Mouse (Mus musculus): Measurements from ENCODE around the gene Yipf6. TPM values are rescaled to one million over a fixed set of nuclear protein-coding genes. Genes with fewer than 3 reads are reported as not detected.

Yipf6 gene
- 103 TPM for polyA plus RNA-seq (2014; fragmentation: Illumina TruSeq; extraction: RNeasy Lipid Tissue Mini Kit (QIAGEN cat#74804))

GRCm38 (mm10) chrX:98936101-98936500 lies at the start of gene Yipf6:
Gene Yipf6 (plus strand): TSS chrX:98936316.

GRCm38 (mm10) chrX:98890406-98891116 lies 45.6 kb upstream of the Yipf6 start, which contains the start of gene Ophn1:
Gene Ophn1 (minus strand): TSS chrX:98891025.

Other genes with a start within 250 kb of the Yipf6 start
- gene Ophn1, start 45.3 kb upstream of the Yipf6 start, polyA plus RNA-seq (2014; fragmentation: Illumina TruSeq; extraction: RNeasy Lipid Tissue Mini Kit (QIAGEN cat#74804)): 37.3 TPM
- gene Stard8, start 66.9 kb downstream of the Yipf6 start, polyA plus RNA-seq (2014; fragmentation: Illumina TruSeq; extraction: RNeasy Lipid Tissue Mini Kit (QIAGEN cat#74804)): 8.7 TPM
- gene Efnb1, start 199.8 kb downstream of the Yipf6 start, polyA plus RNA-seq (2014; fragmentation: Illumina TruSeq; extraction: RNeasy Lipid Tissue Mini Kit (QIAGEN cat#74804)): 2.4 TPM

All from ovary, adult 10 weeks (tissue).